Mouse (Mus musculus): Measurements from ENCODE around the gene Lmnb2.

DNA sequence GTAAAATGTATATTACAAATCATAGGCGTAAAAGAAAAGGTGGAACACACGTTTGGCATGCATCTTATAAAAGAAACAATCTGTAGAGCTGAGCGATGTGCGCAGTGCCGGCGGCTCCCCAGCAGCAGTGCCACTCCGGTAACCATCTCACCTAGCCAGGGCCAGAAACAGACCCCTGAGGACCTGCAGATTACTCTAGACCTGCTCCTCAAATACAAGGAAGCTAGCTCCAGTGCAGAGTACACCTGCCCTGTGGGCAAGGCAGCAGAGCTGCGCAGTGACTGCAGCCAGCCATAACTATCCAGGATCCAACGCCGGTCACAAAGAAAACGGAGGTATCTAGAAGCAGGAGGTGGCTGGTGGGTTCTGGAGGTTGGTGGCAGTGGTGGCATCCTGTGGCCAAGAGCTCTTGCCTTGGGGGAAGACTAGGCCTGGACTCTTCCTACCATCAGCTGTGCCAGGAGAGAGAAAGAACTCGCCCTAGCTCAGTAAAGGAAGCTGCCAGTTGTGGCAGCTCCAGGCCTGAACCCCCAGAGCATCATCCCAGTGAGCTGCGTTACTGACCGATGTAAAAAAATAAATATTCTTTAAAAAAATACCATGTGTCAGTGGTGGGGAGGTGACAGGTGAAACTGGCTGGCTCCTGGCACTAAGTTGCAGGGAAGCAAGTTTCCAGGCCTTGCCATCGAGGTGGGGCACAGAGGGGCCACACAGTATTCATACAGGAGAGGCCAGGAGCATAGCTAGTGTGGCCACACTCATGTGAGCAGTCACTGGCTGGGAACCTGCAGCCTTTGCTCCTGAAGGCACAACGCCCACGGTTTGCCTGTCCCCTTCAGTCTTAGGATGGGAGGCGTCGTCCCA, 16.4 kb downstream of the Lmnb2 start:
- no peak for TF ChIP-seq POLR2A (IDR thresholded peaks at IDR 0.05; ENCODE audit: low read depth, low read length)
- TF ChIP-seq CTCF (conservative IDR thresholded peaks at IDR 0.05; ENCODE audit: insufficient read depth, insufficient read length, low read depth, low read length): no peak

Measured in kidney, adult 2 months (tissue).